Mouse (Mus musculus): ENCODE results near the gene Hspb1. TPM values are rescaled to one million over a fixed set of nuclear protein-coding genes. Genes with fewer than 3 reads are reported as not detected.

Gene Hspb1
- polyA plus RNA-seq, 1 experiment from 2014 or later: 7.8 TPM

DNA sequence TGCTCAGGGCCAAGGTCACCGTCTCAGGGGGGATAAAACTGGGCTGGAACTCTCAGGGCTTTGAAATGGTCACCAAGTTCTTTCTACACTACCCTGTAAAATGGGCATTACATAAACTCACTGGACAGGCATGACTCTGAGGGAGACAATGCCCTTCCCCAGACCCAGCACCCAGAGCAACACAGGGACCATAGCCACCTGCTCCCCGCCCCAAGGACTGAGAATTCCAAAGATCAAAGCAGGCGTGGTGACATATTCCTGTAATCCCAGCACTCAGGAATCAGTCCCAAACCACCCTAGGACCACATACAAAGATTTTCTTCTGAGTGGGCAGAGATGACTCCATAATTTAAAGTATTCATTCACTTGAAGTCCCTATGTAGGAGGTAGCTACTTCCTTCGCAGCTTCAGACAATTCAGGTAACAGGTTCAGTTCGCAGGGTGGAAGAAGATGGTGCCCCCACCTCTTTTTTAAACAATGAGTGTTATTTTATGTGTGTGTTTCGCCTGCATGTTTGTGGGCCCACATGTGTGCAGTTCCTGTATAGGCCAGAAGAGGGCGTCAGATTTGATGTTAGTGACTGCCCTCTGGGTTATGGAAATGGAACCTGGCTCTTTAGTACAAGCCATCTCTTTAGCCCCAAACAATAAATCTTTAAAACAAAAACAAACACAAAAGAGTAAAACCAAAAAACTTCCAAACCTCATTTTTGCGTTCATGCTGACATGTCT is 29.8 kb downstream of the Hspb1 start:
- peaks cover 99% of the 10 kb centered on the region for H3K36me3 ChIP-seq

DNA sequence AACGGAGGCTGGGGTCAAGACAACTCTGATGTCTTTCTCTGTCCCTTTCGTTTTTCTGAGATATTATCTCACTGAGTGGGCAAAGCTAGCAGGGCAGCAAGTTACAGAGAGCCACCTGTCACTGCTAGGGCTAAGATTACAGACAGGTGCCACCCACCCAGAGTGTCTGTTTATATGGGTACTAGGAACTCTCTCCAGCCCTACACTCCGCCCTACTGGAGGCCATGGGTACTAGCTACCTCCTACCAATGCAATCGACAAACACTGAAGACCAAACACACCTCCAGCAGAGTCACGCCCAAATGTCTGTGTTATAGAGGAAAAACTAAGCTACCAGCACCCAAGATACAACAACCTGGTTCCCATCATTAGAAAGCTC is 30.3 kb downstream of the Hspb1 start:
- H3K4me3 ChIP-seq: no peak overlapping the region

More for the DNA sequence above, 29.8 kb downstream of the Hspb1 start:
- Histone ChIP-seq H3K27me3 (ENCODE audit: low read depth, poor library complexity, severe bottlenecking) (no peaks in the 10 kb centered on the region), H3K4me1 (peaks cover 4% of the 10 kb centered on the region; the same call in 1 of the 2 replicates), H3K4me3 (no peak overlapping the region), H3K27ac (replicated peaks) (no peak overlapping the region), H3K9me3 (replicated peaks) (no peaks in the 10 kb centered on the region)
- DNase-seq (ENCODE audit: low spot score): no peak
- 92% methylated on average over 8 of the region's 8 CpGs for WGBS

DNA sequence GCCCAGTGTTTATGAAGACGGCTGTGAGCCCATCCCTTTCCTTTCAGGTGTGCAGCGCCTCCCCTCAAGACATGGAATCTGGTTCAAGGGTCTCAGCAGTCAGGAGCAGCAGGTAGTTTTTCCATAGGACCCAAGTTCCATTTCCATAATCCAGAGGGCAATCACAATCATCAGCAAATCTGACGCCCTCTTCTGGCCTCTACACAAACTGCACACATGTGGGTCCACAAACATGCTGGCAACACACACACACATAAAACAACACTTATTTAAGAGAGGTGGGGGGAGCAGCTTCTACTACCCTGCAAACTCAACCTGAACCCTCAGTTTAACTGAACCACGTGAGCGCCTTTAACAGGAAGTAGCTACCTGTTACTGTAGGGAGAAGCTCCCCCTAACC is 30.9 kb downstream of the Hspb1 start:
- DNase-seq (ENCODE audit: low spot score): no peak

More for the DNA sequence above, 30.3 kb downstream of the Hspb1 start:
- WGBS: 97% methylated on average over 5 of the region's 5 CpGs
- H3K4me1 ChIP-seq: peaks cover 4% of the 10 kb centered on the region; the same call in 1 of the 2 replicates
- H3K27me3 ChIP-seq (ENCODE audit: low read depth, poor library complexity, severe bottlenecking): no peaks in the 10 kb centered on the region
- H3K9me3 ChIP-seq (replicated peaks): no peaks in the 10 kb centered on the region
- H3K27ac ChIP-seq (replicated peaks): no peak overlapping the region
- DNase-seq (ENCODE audit: low spot score): no peak
- peaks cover 99% of the 10 kb centered on the region for H3K36me3 ChIP-seq

GRCm38 (mm10) chr5:135919902-135920301 is 32.2 kb downstream of the Hspb1 start:
- peaks cover 99% of the 10 kb centered on the region for H3K36me3 ChIP-seq
- no peaks in the 10 kb centered on the region for H3K9me3 ChIP-seq (replicated peaks)
- H3K4me1 ChIP-seq: no peaks in the 10 kb centered on the region
- no peaks in the 10 kb centered on the region for H3K27me3 ChIP-seq (ENCODE audit: low read depth, poor library complexity, severe bottlenecking)
- no peak for DNase-seq (ENCODE audit: low spot score)
- 82% methylated on average over 3 of the region's 3 CpGs for WGBS
- no peak overlapping the region for H3K4me3 ChIP-seq
- H3K27ac ChIP-seq (replicated peaks): no peak overlapping the region

More for the DNA sequence above, 30.9 kb downstream of the Hspb1 start:
- 94% methylated on average over 5 of the region's 5 CpGs for WGBS
- peaks cover 4% of the 10 kb centered on the region; the same call in 1 of the 2 replicates for H3K4me1 ChIP-seq
- H3K4me3 ChIP-seq: no peak overlapping the region
- no peaks in the 10 kb centered on the region for H3K9me3 ChIP-seq (replicated peaks)
- no peaks in the 10 kb centered on the region for H3K27me3 ChIP-seq (ENCODE audit: low read depth, poor library complexity, severe bottlenecking)
- H3K36me3 ChIP-seq: peaks cover 99% of the 10 kb centered on the region
- H3K27ac ChIP-seq (replicated peaks): no peak overlapping the region

GRCm38 (mm10) chr5:135923901-135924300 is 36.2 kb downstream of the Hspb1 start:
- Histone ChIP-seq H3K27ac (replicated peaks) (no peak overlapping the region), H3K36me3 (peaks cover 100% of the 10 kb centered on the region), H3K27me3 (ENCODE audit: low read depth, poor library complexity, severe bottlenecking) (no peaks in the 10 kb centered on the region), H3K9me3 (replicated peaks) (no peaks in the 10 kb centered on the region), H3K4me3 (no peak overlapping the region), H3K4me1 (no peaks in the 10 kb centered on the region; the same call in 1 of the 2 replicates)
- DNase-seq (ENCODE audit: low spot score): no peak
- WGBS: 95% methylated on average over 7 of the region's 7 CpGs

DNA sequence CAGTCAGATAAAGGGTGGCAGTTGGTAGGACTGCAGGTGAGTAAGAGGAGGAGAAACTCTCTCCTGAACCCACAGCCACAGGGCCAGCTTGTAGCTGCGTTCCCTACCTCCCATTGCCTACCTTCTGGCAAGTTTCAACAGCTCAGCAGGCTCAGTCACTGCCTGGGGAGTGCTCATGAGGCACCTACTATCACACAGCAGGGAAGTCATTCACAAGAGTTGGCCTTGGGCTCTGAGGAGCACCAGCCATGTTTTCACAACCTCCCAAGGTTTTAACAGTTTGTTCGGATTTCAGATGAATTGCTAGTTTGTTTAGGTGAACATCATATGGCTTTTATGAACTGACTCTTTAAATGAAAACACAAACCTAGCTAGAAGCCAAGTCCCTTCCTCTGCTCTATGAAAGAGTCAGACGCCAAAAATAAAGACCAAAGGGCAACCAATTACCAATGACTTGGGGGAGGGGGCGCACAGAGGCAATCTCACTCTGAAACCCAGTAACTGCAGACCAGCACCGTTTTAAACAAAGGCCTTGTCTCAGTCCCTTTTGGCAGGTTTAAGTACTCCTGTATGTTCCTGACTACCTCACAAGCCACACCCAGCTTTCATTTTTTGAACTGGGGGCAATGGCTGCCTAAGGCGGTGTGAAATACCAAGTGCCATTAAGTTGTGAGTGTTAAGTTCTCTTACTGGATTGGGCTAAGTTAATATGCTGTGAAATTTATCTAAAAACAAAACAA is 42.1 kb downstream of the Hspb1 start:
- DNase-seq (ENCODE audit: low spot score): no peak
- peaks cover 20% of the 10 kb centered on the region for H3K4me1 ChIP-seq
- WGBS: 84% methylated on average over 6 of the region's 6 CpGs
- H3K36me3 ChIP-seq: peaks cover 77% of the 10 kb centered on the region
- H3K27me3 ChIP-seq (ENCODE audit: low read depth, poor library complexity, severe bottlenecking): no peaks in the 10 kb centered on the region
- no peak overlapping the region for H3K4me3 ChIP-seq
- H3K9me3 ChIP-seq (replicated peaks): no peaks in the 10 kb centered on the region
- H3K27ac ChIP-seq (replicated peaks): no peak overlapping the region

DNA sequence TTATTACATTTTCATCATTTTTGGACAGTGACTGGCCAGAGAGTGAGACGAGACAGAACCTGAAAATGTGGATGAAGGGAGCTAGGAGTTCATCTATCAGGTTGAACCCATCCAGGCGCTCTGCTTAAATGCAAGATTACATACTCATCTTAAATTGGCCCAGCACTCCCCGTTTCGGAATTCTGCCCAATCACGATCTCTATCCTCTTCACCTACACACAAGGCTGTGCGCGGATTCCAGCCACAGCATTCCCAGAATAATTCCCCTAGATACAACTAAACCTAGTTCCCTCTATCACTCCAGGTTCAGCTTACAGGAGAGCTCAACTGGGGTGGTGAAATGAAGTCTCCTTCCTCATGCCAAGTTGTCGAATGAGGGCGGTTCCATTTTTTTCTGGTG is 43.8 kb downstream of the Hspb1 start:
- Histone ChIP-seq H3K27ac (replicated peaks) (no peak overlapping the region), H3K4me1 (peaks cover 26% of the 10 kb centered on the region), H3K36me3 (peaks cover 60% of the 10 kb centered on the region), H3K4me3 (peak overlapping the region; percentile 95; the same call in 1 of the 2 replicates), H3K27me3 (ENCODE audit: low read depth, poor library complexity, severe bottlenecking) (no peaks in the 10 kb centered on the region), H3K9me3 (replicated peaks) (no peaks in the 10 kb centered on the region)
- WGBS: 96% methylated on average over 9 of the region's 9 CpGs
- DNase-seq (ENCODE audit: low spot score): no peak

- Histone ChIP-seq H3K36me3 (peaks cover 52% of the 10 kb centered on the region), H3K4me3 (peak overlapping the region; percentile 95)
- no peak for DNase-seq (ENCODE audit: low spot score)
These were observed 44.6 kb downstream of the Hspb1 start for GRCm38 (mm10) chr5:135932359-135932758.

GRCm38 (mm10) chr5:135933222-135933899 is 45.6 kb downstream of the Hspb1 start:
- Histone ChIP-seq H3K4me1 (peaks cover 26% of the 10 kb centered on the region), H3K4me3 (peak overlapping the region; percentile 95), H3K27me3 (ENCODE audit: low read depth, poor library complexity, severe bottlenecking) (no peaks in the 10 kb centered on the region), H3K27ac (replicated peaks) (peak overlapping the region; percentile 97), H3K9me3 (replicated peaks) (no peaks in the 10 kb centered on the region), H3K36me3 (peaks cover 42% of the 10 kb centered on the region)
- WGBS: 22% methylated on average over 12 of the region's 12 CpGs
- DNase-seq (ENCODE audit: low spot score): no peak

More at GRCm38 (mm10) chr5:135932359-135932758, 44.6 kb downstream of the Hspb1 start:
- H3K9me3 ChIP-seq (replicated peaks): no peaks in the 10 kb centered on the region
- no peaks in the 10 kb centered on the region for H3K27me3 ChIP-seq (ENCODE audit: low read depth, poor library complexity, severe bottlenecking)
- H3K27ac ChIP-seq (replicated peaks): no peak overlapping the region
- peaks cover 26% of the 10 kb centered on the region for H3K4me1 ChIP-seq
- 87% methylated on average over 2 of the region's 2 CpGs for WGBS

GRCm38 (mm10) chr5:135933900-135934441 is 46.3 kb downstream of the Hspb1 start:
- 0% methylated on average over 34 of the region's 35 CpGs for WGBS
- no peaks in the 10 kb centered on the region for H3K9me3 ChIP-seq (replicated peaks)
- H3K27me3 ChIP-seq (ENCODE audit: low read depth, poor library complexity, severe bottlenecking): no peaks in the 10 kb centered on the region
- DNase-seq (ENCODE audit: low spot score): no peak
- H3K4me3 ChIP-seq: peak overlapping the region; percentile 95
- H3K4me1 ChIP-seq: peaks cover 26% of the 10 kb centered on the region
- peaks cover 36% of the 10 kb centered on the region for H3K36me3 ChIP-seq
- peak overlapping the region; percentile 97 for H3K27ac ChIP-seq (replicated peaks)

- no peaks in the 10 kb centered on the region for H3K27me3 ChIP-seq (ENCODE audit: low read depth, poor library complexity, severe bottlenecking)
- peaks cover 29% of the 10 kb centered on the region for H3K36me3 ChIP-seq
- no peaks in the 10 kb centered on the region for H3K9me3 ChIP-seq (replicated peaks)
- DNase-seq (ENCODE audit: low spot score): peak; percentile 97
- H3K4me3 ChIP-seq: peak within 1 kb of the TSS; percentile 95
- peaks cover 26% of the 10 kb centered on the region for H3K4me1 ChIP-seq
- peak within 1 kb of the TSS; percentile 97 for H3K27ac ChIP-seq (replicated peaks)
- WGBS: under 1% methylated on average over 48 of the region's 48 CpGs
These were observed 46.9 kb downstream of the Hspb1 start, which contains the start of gene Ywhag for GRCm38 (mm10) chr5:135934481-135935175. Gene Ywhag (minus strand): TSS chr5:135934616.

- H3K27me3 ChIP-seq (ENCODE audit: low read depth, poor library complexity, severe bottlenecking): no peaks in the 10 kb centered on the region
- WGBS: 50% methylated on average over 7 of the region's 7 CpGs
- peak overlapping the region; percentile 97 for H3K27ac ChIP-seq (replicated peaks)
- H3K9me3 ChIP-seq (replicated peaks): no peaks in the 10 kb centered on the region
- peaks cover 24% of the 10 kb centered on the region for H3K36me3 ChIP-seq
- H3K4me1 ChIP-seq: peaks cover 26% of the 10 kb centered on the region
- H3K4me3 ChIP-seq: peak overlapping the region; percentile 95
- no peak for DNase-seq (ENCODE audit: low spot score)
These were observed 47.4 kb downstream of the Hspb1 start for GRCm38 (mm10) chr5:135935176-135935523.
